In the genomic region with DNA sequence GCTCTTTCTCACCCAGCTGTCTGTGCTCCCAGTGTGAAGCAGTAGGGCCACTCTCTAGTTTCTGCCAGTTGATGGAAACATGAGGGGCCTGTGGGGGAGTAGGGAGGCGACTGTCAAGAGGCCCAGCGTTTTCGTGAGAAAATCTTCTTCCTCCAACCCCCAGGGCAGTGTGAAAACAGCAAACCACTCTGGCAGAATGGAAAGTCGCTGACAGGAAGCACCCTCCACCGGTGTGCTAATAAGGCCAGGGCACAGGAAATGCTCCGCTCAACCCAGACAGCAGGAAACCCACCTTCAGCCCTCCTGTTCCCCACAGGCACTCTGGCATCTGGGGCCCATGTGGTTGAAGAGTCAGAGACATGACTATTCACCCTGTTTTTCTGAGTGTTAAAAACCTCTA, we compare ENCODE assay signal across 13 mouse cellular contexts. TPM values are rescaled to one million over a fixed set of nuclear protein-coding genes. Genes with fewer than 3 reads are reported as not detected.
DNase-seq lines count a peak whose midpoint lies in the region; ATAC-seq and TF ChIP-seq lines count a peak whose summit lies in the region.
"Had no signal": no experiment of that assay in that cellular context is flagged by ENCODE, and none has a peak within 500 bp of the region (broad histone marks: within the 10 kb centered on the region; RNA-seq: fewer than 3 reads in every experiment).

A gene (minus strand): TSS at position 212 of the 400 bp plus-strand sequence.

- DNase-seq in c-Kit-positive CD71-negative TER-119-negative erythroid progenitor cells, embryonic 14.5 days (ENCODE audit: low read depth) = peak; percentile 28
- peak; percentile 74 for DNase-seq in thymus, adult 2 months
- no peak for DNase-seq in left cerebral cortex, adult 18-20 months (ENCODE audit: low spot score in 2 of 2)
- no peak for DNase-seq in gastrocnemius, adult 18-20 months (ENCODE audit: low spot score)
- DNase-seq in heart, adult 11 months = no peak
- DNase-seq: cerebellum, adult 8-10 months; right cerebral cortex, postnatal 4 days had no signal

- H3K4me1 ChIP-seq in heart, embryonic 16.5 days (ENCODE audit: control insufficient read depth, insufficient read depth, low read length) = peaks cover 11% of the 10 kb centered on the region
- peaks cover 34% of the 10 kb centered on the region for H3K4me1 ChIP-seq in heart, embryonic 12.5 days (replicated peaks)
- H3K4me1 ChIP-seq in thymus, adult 2 months (replicated peaks; ENCODE audit: control insufficient read depth, insufficient read depth, low read length) = peaks cover 42% of the 10 kb centered on the region

- peak within 1 kb of the TSS; percentile 17; the same call in 1 of the 2 replicates for H3K27ac ChIP-seq in heart, embryonic 16.5 days (ENCODE audit: low read length)
- no peak within 1 kb of the TSS for H3K27ac ChIP-seq in heart, embryonic 12.5 days (ENCODE audit: poor library complexity, severe bottlenecking)
- H3K27ac ChIP-seq in thymus, adult 2 months (ENCODE audit: control insufficient read depth, insufficient read depth, low read length) = peak within 1 kb of the TSS; percentile 99
- H3K27ac ChIP-seq: liver, embryonic 14.5 days had no signal

- ATAC-seq in heart, embryonic 16.5 days (replicated peaks; ENCODE audit: extremely low read depth, insufficient read depth, low FRiP score) = no peak
- no peak for ATAC-seq in heart, embryonic 12.5 days (ENCODE audit: insufficient number of reproducible peaks, low FRiP score)
- 0 out of 2 replicates have a peak, but pooled peaks have one; percentile 27 for ATAC-seq in megakaryocyte-erythroid progenitor cell, adult 5-6 weeks (replicated peaks; ENCODE audit: low FRiP score, low TSS enrichment, poor library complexity, severe bottlenecking)
- ATAC-seq: hindbrain, embryonic 16.5 days had no signal

- H3K36me3 ChIP-seq in heart, embryonic 16.5 days (ENCODE audit: control insufficient read depth, insufficient read depth) = no peaks in the 10 kb centered on the region
- no peaks in the 10 kb centered on the region for H3K36me3 ChIP-seq in heart, embryonic 12.5 days
- H3K36me3 ChIP-seq in thymus, adult 2 months (ENCODE audit: control insufficient read depth, insufficient read depth, low read length) = no peaks in the 10 kb centered on the region

- no peak within 1 kb of the TSS for H3K9ac ChIP-seq in heart, embryonic 16.5 days (ENCODE audit: low read length)
- H3K9ac ChIP-seq in heart, embryonic 12.5 days = no peak within 1 kb of the TSS
- H3K9ac ChIP-seq: liver, embryonic 14.5 days had no signal

- H3K4me2 ChIP-seq in heart, embryonic 16.5 days (ENCODE audit: low read depth, low read length) = no peak within 1 kb of the TSS; the same call in 1 of the 2 replicates
- no peak within 1 kb of the TSS for H3K4me2 ChIP-seq in heart, embryonic 12.5 days

- peak; percentile 43; the same call in 1 of the 2 replicates for TF ChIP-seq POLR2A in thymus, adult 2 months (IDR thresholded peaks at IDR 0.05; ENCODE audit: control insufficient read depth, extremely low read depth, insufficient read depth, low read length, poor library complexity)

- peak within 1 kb of the TSS; percentile 4; the same call in 1 of the 2 replicates for H3K4me3 ChIP-seq in heart, embryonic 16.5 days (ENCODE audit: low read length)
- H3K4me3 ChIP-seq in heart, embryonic 12.5 days = no peak within 1 kb of the TSS
- H3K4me3 ChIP-seq in thymus, adult 2 months (ENCODE audit: control insufficient read depth, insufficient read depth, low read length) = peak within 1 kb of the TSS; percentile 89
- H3K4me3 ChIP-seq: myocyte had no signal

- no peak for TF ChIP-seq CTCF in thymus, adult 2 months (IDR thresholded peaks at IDR 0.05; ENCODE audit: borderline replicate concordance, control insufficient read depth, extremely low read depth, insufficient read depth, low read length, poor library complexity)

- H3K9me3 ChIP-seq in heart, embryonic 16.5 days (replicated peaks; ENCODE audit: control insufficient read depth, low read length) = no peaks in the 10 kb centered on the region
- H3K9me3 ChIP-seq in heart, embryonic 12.5 days (replicated peaks) = no peaks in the 10 kb centered on the region

- H3K27me3 ChIP-seq in heart, embryonic 16.5 days (ENCODE audit: control insufficient read depth, insufficient read depth, low read length) = no peaks in the 10 kb centered on the region
- no peaks in the 10 kb centered on the region for H3K27me3 ChIP-seq in heart, embryonic 12.5 days (replicated peaks)
- no peaks in the 10 kb centered on the region for H3K27me3 ChIP-seq in thymus, adult 2 months (ENCODE audit: control insufficient read depth, insufficient read depth, low read length)

- WGBS in heart, embryonic 16.5 days = 23% methylated on average over 6 of the region's 6 CpGs
- 19% methylated on average over 6 of the region's 6 CpGs for WGBS in heart, embryonic 12.5 days
- 0% methylated on average over 6 of the region's 6 CpGs for WGBS in thymus, adult 2 months

RNA-seq across cellular contexts. Expression of the gene that starts here (rescaled TPM):
- 1.2 and 3.2 TPM in 2 replicates for polyA plus RNA-seq in heart, embryonic 16.5 days (2015; fragmentation: Nextera tagmentation; extraction: Ambion mirVana)
- 0.50 and 0.53 TPM in 2 replicates for polyA plus RNA-seq in heart, embryonic 12.5 days (2016; fragmentation: Nextera tagmentation; extraction: Ambion mirVana)
- total RNA-seq in megakaryocyte-erythroid progenitor cell, adult 5-6 weeks (2014; fragmentation: Nextera tagmentation) = 0.30 and 2.0 TPM in 2 replicates
- total RNA-seq in megakaryocyte-erythroid progenitor cell, adult 5-6 weeks (2017) = 3.7 TPM in 1 of 2 replicates, not detected in the other
- 19.3 and 21.9 TPM in 2 replicates for polyA plus RNA-seq in thymus, adult 2 months (2012; rRNA removed)
- under 1 TPM in 1 of 2 experiments, not detected in 1; 0.40 TPM for total RNA-seq in left cerebral cortex, adult 18-20 months (2021)
- not detected for total RNA-seq in gastrocnemius, adult 18-20 months (2021)
- polyA plus RNA-seq: hindbrain, embryonic 16.5 days had no signal

Comparison
In these comparisons a context has a peak if more than half of its experiments do, and no peak if none do; other contexts are left out.
1. DNase-seq: peak in c-Kit-positive CD71-negative TER-119-negative erythroid progenitor cells, embryonic 14.5 days (single experiment) and thymus, adult 2 months (single experiment); none in left cerebral cortex, adult 18-20 months (0 of 2), gastrocnemius, adult 18-20 months (single experiment) and heart, adult 11 months (single experiment).